Mouse (Mus musculus): Measurements from ENCODE around the gene Oard1. TPM values are rescaled to one million over a fixed set of nuclear protein-coding genes. Genes with fewer than 3 reads are reported as not detected.

Oard1 gene
- polyA plus RNA-seq, 1 experiment from 2014 or later, result 45.1 TPM

DNA sequence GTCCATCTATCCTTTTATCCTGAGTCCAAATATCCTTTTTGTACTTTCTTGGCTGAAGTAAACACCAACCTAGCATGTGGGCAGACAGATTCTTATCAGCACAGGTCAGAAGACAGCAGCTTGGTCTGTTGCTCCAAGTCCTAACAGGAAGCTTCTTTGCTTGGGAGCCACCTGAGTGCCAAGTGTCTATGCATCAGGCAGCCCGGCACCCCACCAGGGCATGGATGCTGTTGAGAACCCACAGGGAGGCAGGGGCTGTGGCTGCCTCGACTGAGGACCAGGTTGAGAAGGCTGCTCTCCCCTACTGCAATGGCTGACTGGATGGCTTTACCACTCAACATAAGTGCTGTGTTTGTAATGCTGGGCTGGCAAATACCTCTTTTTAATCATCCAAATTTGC, 21.1 kb upstream of the Oard1 start:
- Histone ChIP-seq H3K36me3 (peaks cover 80% of the 10 kb centered on the region), H3K4me1 (replicated peaks) (no peaks in the 10 kb centered on the region), H3K4me2 (no peak overlapping the region), H3K27ac (no peak overlapping the region), H3K9me3 (no peaks in the 10 kb centered on the region), H3K27me3 (no peaks in the 10 kb centered on the region), H3K9ac (no peak overlapping the region), H3K4me3 (no peak overlapping the region)
- WGBS, result 92% methylated on average over 2 of the region's 2 CpGs
- ATAC-seq (ENCODE audit: low FRiP score), result no peak

DNA sequence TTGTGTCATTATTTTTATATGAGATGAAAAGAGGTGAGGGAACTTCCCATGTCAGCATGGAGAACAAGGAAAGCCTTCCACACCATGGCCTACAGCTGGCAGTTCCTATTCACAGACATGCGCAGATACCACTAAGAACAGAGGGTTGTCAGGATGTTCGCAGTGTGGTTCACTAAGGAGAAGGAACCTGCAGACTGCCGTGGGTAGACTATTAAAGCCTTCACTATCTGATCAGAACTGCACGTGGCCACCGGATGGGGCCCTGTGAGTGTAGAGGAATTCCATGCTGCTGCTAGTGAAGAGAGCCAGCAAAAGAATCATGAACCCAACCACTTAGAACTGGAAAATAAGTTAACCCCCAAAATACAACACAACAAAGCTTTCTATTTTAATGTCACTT, 20.4 kb upstream of the Oard1 start:
- 95% methylated on average over 5 of the region's 5 CpGs for WGBS
- H3K27ac ChIP-seq, result no peak overlapping the region
- H3K36me3 ChIP-seq, result peaks cover 87% of the 10 kb centered on the region
- no peak for ATAC-seq (ENCODE audit: low FRiP score)
- no peaks in the 10 kb centered on the region for H3K4me1 ChIP-seq (replicated peaks)
- H3K4me3 ChIP-seq, result no peak overlapping the region
- no peaks in the 10 kb centered on the region for H3K9me3 ChIP-seq
- no peaks in the 10 kb centered on the region for H3K27me3 ChIP-seq
- H3K4me2 ChIP-seq, result no peak overlapping the region
- no peak overlapping the region for H3K9ac ChIP-seq

DNA sequence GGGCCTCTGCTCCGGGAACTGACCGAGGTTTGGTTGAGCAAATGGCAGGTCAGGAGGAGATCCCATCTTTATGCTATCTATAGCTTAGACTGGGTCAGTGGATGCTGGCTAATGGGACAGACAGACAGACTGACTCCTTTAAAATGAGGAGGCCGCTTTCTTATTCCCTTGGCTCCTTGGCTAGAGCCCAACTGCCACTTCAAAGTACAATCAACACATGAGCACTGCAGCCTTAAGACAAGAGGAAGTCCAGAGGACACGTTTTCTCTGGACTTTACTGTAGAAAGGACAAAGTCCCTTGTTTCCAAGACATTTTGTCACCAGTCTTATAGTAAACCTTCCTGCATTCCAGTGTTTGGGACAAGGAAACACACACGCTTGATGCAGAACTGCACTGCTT, 18.4 kb upstream of the Oard1 start:
- Histone ChIP-seq H3K36me3 (peaks cover 93% of the 10 kb centered on the region), H3K4me1 (replicated peaks) (no peaks in the 10 kb centered on the region), H3K27me3 (no peaks in the 10 kb centered on the region), H3K9ac (no peak overlapping the region), H3K4me2 (no peak overlapping the region), H3K4me3 (no peak overlapping the region), H3K27ac (no peak overlapping the region), H3K9me3 (no peaks in the 10 kb centered on the region)
- 89% methylated on average over 5 of the region's 5 CpGs for WGBS
- no peak for ATAC-seq (ENCODE audit: low FRiP score)

DNA sequence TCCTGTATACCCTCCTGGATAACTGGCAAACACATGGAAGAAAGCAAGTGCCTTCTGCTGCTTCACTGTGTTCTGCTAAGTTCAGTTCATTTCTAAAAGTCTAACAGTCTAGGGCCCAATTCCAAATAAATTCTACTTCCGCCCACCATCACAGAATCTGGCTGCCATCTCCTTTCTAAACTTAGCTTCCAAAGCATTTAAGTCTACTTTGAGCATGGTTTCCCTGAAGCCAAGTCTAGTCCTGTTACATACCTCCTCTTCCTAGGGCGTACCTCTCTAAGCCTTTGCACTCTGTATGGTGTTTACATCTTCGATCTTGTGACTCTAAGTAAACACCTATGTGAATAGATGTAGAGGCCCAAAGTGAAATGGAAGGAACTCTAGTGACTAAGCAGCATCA, 17.2 kb upstream of the Oard1 start:
- no peak for ATAC-seq (ENCODE audit: low FRiP score)
- WGBS, result 95% methylated on average over 3 of the region's 3 CpGs
- Histone ChIP-seq H3K4me1 (replicated peaks) (no peaks in the 10 kb centered on the region), H3K27ac (no peak overlapping the region), H3K27me3 (no peaks in the 10 kb centered on the region), H3K9ac (no peak overlapping the region), H3K4me2 (no peak overlapping the region), H3K4me3 (no peak overlapping the region), H3K9me3 (no peaks in the 10 kb centered on the region), H3K36me3 (peaks cover 92% of the 10 kb centered on the region)

DNA sequence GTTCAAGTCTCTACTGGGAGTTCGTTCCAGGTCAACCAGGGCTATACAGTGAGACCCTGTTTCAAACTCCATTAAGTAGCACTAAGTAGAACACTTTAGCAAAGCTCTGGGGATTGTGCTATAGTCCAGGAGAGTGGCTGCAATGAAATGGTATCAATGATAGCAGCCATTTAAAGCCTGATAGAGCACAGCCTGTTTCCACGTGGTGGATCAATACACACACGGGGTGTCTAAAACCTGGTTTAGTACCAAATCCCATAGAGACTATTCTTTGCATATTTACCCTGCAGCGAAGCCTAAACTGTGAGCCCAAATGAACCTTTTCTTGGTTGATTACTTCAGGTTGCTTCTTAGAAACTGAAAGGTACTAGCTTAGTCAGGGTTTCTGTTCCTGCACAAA, 8.1 kb upstream of the Oard1 start:
- Histone ChIP-seq H3K27ac (no peak overlapping the region), H3K9me3 (no peaks in the 10 kb centered on the region), H3K36me3 (peaks cover 34% of the 10 kb centered on the region), H3K27me3 (no peaks in the 10 kb centered on the region), H3K4me3 (no peak overlapping the region), H3K4me2 (no peak overlapping the region), H3K9ac (no peak overlapping the region), H3K4me1 (replicated peaks) (peaks cover 4% of the 10 kb centered on the region; the same call in 1 of the 2 replicates)
- WGBS, result 89% methylated on average over 4 of the region's 4 CpGs
- ATAC-seq (ENCODE audit: low FRiP score), result no peak

DNA sequence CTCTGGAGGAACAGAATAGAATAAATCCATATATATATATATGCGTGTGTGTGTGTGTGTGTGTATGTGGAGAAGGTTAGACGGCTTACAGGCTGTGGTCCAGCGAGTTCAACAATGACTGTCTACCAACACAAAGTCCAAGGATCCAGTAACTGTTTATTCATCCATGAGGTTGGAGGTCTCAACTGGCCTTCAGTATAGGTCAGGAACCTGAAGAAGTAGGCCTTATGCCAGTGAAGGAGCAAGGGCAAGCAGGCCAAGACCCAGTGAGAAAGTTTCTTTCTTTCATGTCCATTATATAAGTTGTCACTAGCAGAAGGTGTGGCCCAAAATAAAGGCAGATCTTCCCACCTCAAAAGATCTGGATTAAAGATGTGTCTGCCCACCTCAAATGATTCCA, 7.1 kb upstream of the Oard1 start:
- Histone ChIP-seq H3K4me2 (no peak overlapping the region), H3K9me3 (no peaks in the 10 kb centered on the region)
- WGBS, result 90% methylated on average over 3 of the region's 3 CpGs

DNA sequence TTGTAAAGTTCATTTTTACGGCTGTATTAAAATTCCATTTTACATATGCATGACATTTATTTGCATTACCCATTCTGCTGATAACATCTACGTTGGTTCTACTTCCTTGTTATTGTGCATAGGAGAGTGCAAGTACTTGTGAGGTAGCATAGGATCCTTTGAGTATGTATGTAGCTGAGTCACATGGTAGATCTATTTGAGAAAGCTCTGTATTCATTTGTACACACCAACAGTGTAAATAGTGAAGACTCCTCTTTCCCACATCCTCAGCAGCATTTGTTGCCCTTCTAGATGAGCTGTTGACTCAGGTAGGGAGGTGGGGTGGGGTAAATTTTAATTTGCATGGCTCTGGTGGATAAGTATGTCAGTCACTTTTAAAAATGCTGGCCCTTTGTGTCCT, 6.0 kb upstream of the Oard1 start:
- no peak overlapping the region for H3K9ac ChIP-seq
- ATAC-seq (ENCODE audit: low FRiP score), result no peak
- no peaks in the 10 kb centered on the region for H3K9me3 ChIP-seq
- H3K4me2 ChIP-seq, result no peak overlapping the region
- H3K36me3 ChIP-seq, result peaks cover 14% of the 10 kb centered on the region
- WGBS, result 93% methylated on average over 2 of the region's 2 CpGs
- no peak overlapping the region for H3K4me3 ChIP-seq
- no peak overlapping the region for H3K27ac ChIP-seq
- H3K27me3 ChIP-seq, result no peaks in the 10 kb centered on the region
- H3K4me1 ChIP-seq (replicated peaks), result peaks cover 21% of the 10 kb centered on the region

More for the DNA sequence above, 7.1 kb upstream of the Oard1 start:
- Histone ChIP-seq H3K27ac (no peak overlapping the region), H3K4me1 (replicated peaks) (peaks cover 13% of the 10 kb centered on the region), H3K9ac (no peak overlapping the region), H3K4me3 (no peak overlapping the region), H3K36me3 (peaks cover 24% of the 10 kb centered on the region), H3K27me3 (no peaks in the 10 kb centered on the region)
- no peak for ATAC-seq (ENCODE audit: low FRiP score)

DNA sequence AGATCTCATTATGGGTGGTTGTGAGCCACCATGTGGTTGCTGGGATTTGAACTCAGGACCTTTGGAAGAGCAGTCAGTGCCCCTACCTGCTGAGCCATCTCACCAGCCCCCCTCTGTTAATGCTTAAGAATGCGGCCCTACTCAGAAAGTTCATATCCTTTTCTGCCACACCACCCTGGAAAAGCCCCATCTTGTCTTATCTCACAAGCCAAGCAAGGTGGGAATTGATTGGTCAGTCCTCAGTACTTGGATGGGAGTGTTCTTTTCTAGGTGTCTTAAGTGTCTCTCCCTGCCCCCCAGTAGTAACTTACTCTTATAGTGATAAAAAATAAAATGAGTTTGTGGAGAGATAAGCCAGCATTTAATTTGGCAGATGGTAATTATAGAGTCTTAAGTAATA, 5.1 kb upstream of the Oard1 start:
- Histone ChIP-seq H3K4me2 (no peak overlapping the region), H3K27me3 (no peaks in the 10 kb centered on the region), H3K9ac (no peak overlapping the region), H3K9me3 (no peaks in the 10 kb centered on the region), H3K36me3 (peaks cover 6% of the 10 kb centered on the region), H3K4me1 (replicated peaks) (peaks cover 21% of the 10 kb centered on the region), H3K27ac (no peak overlapping the region), H3K4me3 (no peak overlapping the region)
- WGBS, result 97% methylated on average over 1 of the region's 1 CpGs
- no peak for ATAC-seq (ENCODE audit: low FRiP score)

DNA sequence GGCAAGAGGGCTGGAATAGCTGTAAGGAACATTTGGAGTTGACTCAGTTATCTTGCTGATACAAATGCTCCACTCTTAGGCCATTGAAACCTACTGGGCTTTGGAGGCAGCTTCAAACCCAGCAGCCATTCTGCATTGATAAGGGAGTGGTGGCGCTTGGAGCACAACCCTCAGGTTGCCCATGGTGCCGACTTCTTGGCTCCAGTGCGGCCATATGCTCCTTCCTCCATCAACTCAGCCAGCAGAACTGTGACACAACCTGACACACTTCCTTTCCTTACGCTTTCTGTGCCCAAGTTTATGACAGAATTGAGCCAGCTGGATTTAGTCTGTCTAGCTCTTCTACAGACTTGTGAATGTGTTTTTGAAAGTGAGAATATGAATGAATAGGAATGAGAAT, 2.7 kb upstream of the Oard1 start:
- H3K4me2 ChIP-seq, result peak overlapping the region; percentile 69
- no peak overlapping the region for H3K27ac ChIP-seq
- no peaks in the 10 kb centered on the region for H3K9me3 ChIP-seq
- H3K4me3 ChIP-seq, result no peak overlapping the region
- no peak for ATAC-seq (ENCODE audit: low FRiP score)
- H3K9ac ChIP-seq, result 0 out of 2 replicates have a peak overlapping the region, but pooled peaks have one; percentile 99
- H3K36me3 ChIP-seq, result no peaks in the 10 kb centered on the region
- 86% methylated on average over 4 of the region's 4 CpGs for WGBS
- no peaks in the 10 kb centered on the region for H3K27me3 ChIP-seq
- peaks cover 33% of the 10 kb centered on the region for H3K4me1 ChIP-seq (replicated peaks)

DNA sequence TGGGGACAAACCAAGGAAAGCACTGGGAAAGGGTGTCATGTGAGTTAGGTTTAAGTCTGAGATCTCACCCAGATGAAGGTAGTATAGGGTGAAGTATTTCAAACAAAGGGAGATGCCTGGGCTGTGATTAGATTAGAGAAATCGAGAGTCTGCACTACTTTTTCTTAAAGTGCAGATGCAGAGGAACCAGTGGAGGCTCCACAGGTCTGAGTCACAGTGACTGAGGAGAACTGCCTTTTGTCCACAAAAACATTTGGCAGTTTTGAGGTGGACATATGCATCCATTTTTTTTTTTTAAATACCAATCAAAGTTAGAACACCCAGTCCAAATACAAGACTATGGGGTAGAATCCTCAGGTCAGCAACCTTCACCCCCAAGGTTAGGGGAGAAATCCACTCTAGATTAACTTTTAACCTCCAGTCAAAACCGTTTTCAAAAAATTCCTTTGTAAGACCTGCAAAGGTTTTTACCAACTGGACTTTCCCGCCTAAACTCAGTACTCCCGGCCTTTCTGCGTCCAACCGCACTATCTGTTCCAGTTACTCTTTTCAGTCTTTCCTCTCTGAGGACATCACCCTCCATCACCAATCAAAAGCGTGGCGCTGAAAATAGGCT, 1.8 kb upstream of the Oard1 start:
- no peak for ATAC-seq (ENCODE audit: low FRiP score)
- Histone ChIP-seq H3K36me3 (0 out of 2 replicates have a peak, but pooled peaks cover 5% of the 10 kb centered on the region), H3K4me2 (peak overlapping the region; percentile 69), H3K27me3 (no peaks in the 10 kb centered on the region), H3K4me1 (replicated peaks) (peaks cover 33% of the 10 kb centered on the region), H3K27ac (peak overlapping the region; percentile 100), H3K4me3 (peak overlapping the region; percentile 85), H3K9me3 (no peaks in the 10 kb centered on the region), H3K9ac (peak overlapping the region; percentile 99)
- 10% methylated on average over 8 of the region's 8 CpGs for whole genome bisulfite sequencing

DNA sequence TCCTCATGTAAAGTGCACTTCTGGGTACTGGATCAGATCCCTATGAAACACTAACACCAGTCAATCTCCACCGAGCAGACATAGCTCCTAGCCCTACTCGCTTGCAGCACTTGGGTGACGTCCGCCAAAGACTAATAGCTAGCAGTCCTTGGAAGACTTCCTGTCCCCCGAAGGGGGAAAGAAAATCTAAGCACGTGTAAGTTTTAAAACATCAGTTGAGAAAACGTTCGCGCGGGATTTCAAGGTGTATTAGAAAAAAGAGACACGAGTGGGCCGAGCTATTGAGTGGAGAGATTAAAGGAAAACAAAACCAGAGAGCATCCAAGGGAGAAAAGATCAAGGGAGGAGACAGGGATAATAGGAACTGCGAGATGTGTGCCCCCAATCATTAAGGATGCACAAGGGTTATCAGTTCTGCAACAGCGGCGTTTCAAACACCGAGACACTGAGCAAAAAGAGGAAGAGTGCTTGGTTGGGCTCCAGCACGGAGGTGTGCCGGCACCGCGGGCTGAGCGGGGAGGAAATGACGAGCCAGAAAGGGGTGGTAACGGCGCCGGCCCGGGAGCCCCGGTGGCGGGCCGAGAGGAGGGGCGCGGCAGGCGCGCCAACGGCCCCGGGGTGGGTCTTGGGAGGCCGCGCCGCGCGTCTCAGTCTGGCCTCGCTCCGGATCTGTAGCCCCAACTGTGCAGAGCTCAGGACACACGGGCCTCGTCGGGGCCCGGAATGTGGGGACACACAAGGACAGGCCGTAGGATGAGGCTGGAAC, 1.1 kb upstream of the Oard1 start:
- Histone ChIP-seq H3K9me3 (no peaks in the 10 kb centered on the region), H3K36me3 (0 out of 2 replicates have a peak, but pooled peaks cover 5% of the 10 kb centered on the region), H3K4me3 (peak overlapping the region; percentile 85), H3K27ac (peak overlapping the region; percentile 100), H3K4me1 (replicated peaks) (peaks cover 33% of the 10 kb centered on the region), H3K9ac (peak overlapping the region; percentile 99), H3K4me2 (peak overlapping the region; percentile 69), H3K27me3 (no peaks in the 10 kb centered on the region)
- peak; percentile 33 for ATAC-seq (ENCODE audit: low FRiP score)
- under 1% methylated on average over 44 of the region's 47 CpGs for WGBS

DNA sequence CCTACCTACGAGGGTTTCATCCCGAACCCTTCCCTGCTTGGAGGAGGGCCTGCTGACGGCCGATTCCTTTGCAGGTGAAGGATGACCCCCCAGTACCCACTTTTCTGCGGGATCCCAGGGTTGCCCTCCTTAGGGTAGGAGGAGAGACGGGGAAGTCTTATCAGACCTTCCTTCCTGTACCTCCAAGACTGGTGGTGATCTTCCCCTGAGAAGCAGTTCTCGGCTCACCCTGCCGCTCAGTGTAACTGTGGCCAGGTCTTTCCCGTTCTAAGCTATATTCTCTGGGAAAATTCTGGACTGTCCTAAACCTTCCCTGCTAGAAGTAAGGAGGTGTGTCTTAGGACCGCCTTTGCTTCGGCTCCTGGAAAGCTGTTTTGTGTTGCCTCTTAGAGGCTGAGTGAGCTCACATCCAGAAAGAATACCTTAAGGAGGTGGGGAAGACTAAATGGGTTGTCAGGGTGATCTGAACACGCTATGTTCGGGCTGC, 528 bp downstream of the Oard1 start:
- Histone ChIP-seq H3K9me3 (no peaks in the 10 kb centered on the region), H3K27me3 (no peaks in the 10 kb centered on the region), H3K4me1 (replicated peaks) (peaks cover 33% of the 10 kb centered on the region), H3K4me2 (peak overlapping the region; percentile 75), H3K4me3 (peak overlapping the region; percentile 85), H3K9ac (peak overlapping the region; percentile 84), H3K36me3 (peaks cover 17% of the 10 kb centered on the region), H3K27ac (peak overlapping the region; percentile 97)
- ATAC-seq (ENCODE audit: low FRiP score), result peak; percentile 41
- WGBS, result 0% methylated on average over 13 of the region's 13 CpGs
